Mouse (Mus musculus) liver, embryonic 11.5 days (tissue): ENCODE measurements at regions not wholly inside any gene's neighbourhood (a gene's known extent, or its start where the extent isn't known, plus 50 kb on each side); places are given as distances from the start of the nearest gene placed in this dataset.

Source experiments
- ATAC-seq: fragments of 200-750 bp; cut with Nextera tagmentation; replicated peaks from 2 replicates; pipeline ENCODE4 v1.8.0; 2017; ENCODE audit warnings: moderate number of reproducible peaks, mild to moderate bottlenecking, moderate TSS enrichment, moderate library complexity; ENCODE audit not compliant: low FRiP score
- DNase-seq: peaks from one replicate; pipeline ENCODE4 v3.0.0-alpha.2; 2017; ENCODE audit warnings: low spot score
- H3K27ac ChIP-seq: fragments of 300-500 bp; sonication (generic); 2 replicates; pipeline ENCODE4 v1.5.1; 2014; ENCODE audit warnings: mild to moderate bottlenecking, low read depth, low read length, control low read depth
- H3K27me3 ChIP-seq: fragments of 300-500 bp; sonication (generic); replicated peaks from 2 replicates; pipeline ENCODE4 v1.6.1; 2014; ENCODE audit warnings: low read length, mixed read lengths; ENCODE audit not compliant: control insufficient read depth, insufficient read depth
- H3K36me3 ChIP-seq: fragments of 300-500 bp; sonication (generic); 2 replicates; pipeline ENCODE4 v1.6.1; 2014; ENCODE audit warnings: mild to moderate bottlenecking, low read length, moderate library complexity, mixed read lengths; ENCODE audit not compliant: control insufficient read depth, insufficient read depth
- H3K4me1 ChIP-seq: fragments of 300-500 bp; sonication (generic); replicated peaks from 2 replicates; pipeline ENCODE4 v1.6.1; 2014; ENCODE audit warnings: low read length, mixed read lengths; ENCODE audit not compliant: control insufficient read depth, insufficient read depth
- H3K4me2 ChIP-seq: fragments of 300-500 bp; sonication (generic); 2 replicates; pipeline ENCODE4 v1.6.1; 2014; ENCODE audit warnings: mild to moderate bottlenecking, control low read depth, moderate library complexity
- H3K4me3 ChIP-seq: fragments of 300-500 bp; sonication (generic); 2 replicates; pipeline ENCODE4 v1.5.1; 2014; ENCODE audit warnings: low read depth, low read length, control low read depth
- H3K9ac ChIP-seq: fragments of 300-500 bp; sonication (generic); 2 replicates; pipeline ENCODE4 v1.6.1; 2014; ENCODE audit warnings: low read depth, low read length, control low read depth
- H3K9me3 ChIP-seq: fragments of 300-500 bp; sonication (generic); 2 replicates; pipeline ENCODE4 v1.6.1; 2016; ENCODE audit warnings: low read length, inconsistent platforms, mixed read lengths; ENCODE audit not compliant: control insufficient read depth
- WGBS: fragments of 180-500 bp; shearing (Covaris S2); extraction: QIAGEN DNeasy Blood & Tissue Kit; methylation state at CpG from one replicate; pipeline ENCODE4 v1.1.7; 2014; 5-methylcytosine and 5-hydroxymethylcytosine counted together

GRCm38 (mm10) chr16:50065336-50066082 is 265.2 kb downstream of the Cd47 start:
- H3K27ac ChIP-seq, result no peak overlapping the region
- H3K4me3 ChIP-seq, result no peak overlapping the region
- 80% methylated on average over 5 of the region's 5 CpGs for WGBS
- H3K4me1 ChIP-seq, result no peaks in the 10 kb centered on the region; the same call in 1 of the 2 replicates
- H3K9me3 ChIP-seq, result no peaks in the 10 kb centered on the region
- no peaks in the 10 kb centered on the region for H3K27me3 ChIP-seq
- ATAC-seq (no peak), DNase-seq (no peak)
- no peak overlapping the region for H3K9ac ChIP-seq
- no peak overlapping the region for H3K4me2 ChIP-seq
- H3K36me3 ChIP-seq, result no peaks in the 10 kb centered on the region

- H3K36me3 ChIP-seq, result no peaks in the 10 kb centered on the region
- peak overlapping the region; percentile 38 for H3K4me2 ChIP-seq
- no peaks in the 10 kb centered on the region for H3K9me3 ChIP-seq
- no peaks in the 10 kb centered on the region; the same call in none of the 2 replicates for H3K4me1 ChIP-seq
- no peak overlapping the region for H3K27ac ChIP-seq
- 44% methylated on average over 4 of the region's 4 CpGs for WGBS
- H3K4me3 ChIP-seq, result no peak overlapping the region
- no peak overlapping the region for H3K9ac ChIP-seq
- H3K27me3 ChIP-seq, result no peaks in the 10 kb centered on the region
- ATAC-seq, result peak; percentile 83
- DNase-seq, result peak; percentile 46
These were observed 268.7 kb downstream of the Cd47 start for GRCm38 (mm10) chr16:50069033-50069432.

- no peaks in the 10 kb centered on the region for H3K9me3 ChIP-seq
- ATAC-seq (peak; percentile 54; the same call in 1 of the 2 replicates), DNase-seq (no peak)
- H3K4me3 ChIP-seq, result no peak overlapping the region
- no peaks in the 10 kb centered on the region for H3K27me3 ChIP-seq
- H3K27ac ChIP-seq, result no peak overlapping the region
- H3K4me1 ChIP-seq, result no peaks in the 10 kb centered on the region; the same call in none of the 2 replicates
- no peak overlapping the region for H3K9ac ChIP-seq
- no peak overlapping the region for H3K4me2 ChIP-seq
- no peaks in the 10 kb centered on the region for H3K36me3 ChIP-seq
- WGBS, result 38% methylated on average over 4 of the region's 4 CpGs
These were observed 270.4 kb downstream of the Cd47 start for GRCm38 (mm10) chr16:50070728-50071127.

GRCm38 (mm10) chr16:50072853-50073360 is 272.6 kb downstream of the Cd47 start:
- no peaks in the 10 kb centered on the region for H3K27me3 ChIP-seq
- H3K9ac ChIP-seq, result no peak overlapping the region
- no peak overlapping the region for H3K4me3 ChIP-seq
- no peak overlapping the region for H3K27ac ChIP-seq
- WGBS, result 62% methylated on average over 14 of the region's 14 CpGs
- no peak overlapping the region for H3K4me2 ChIP-seq
- H3K4me1 ChIP-seq, result no peaks in the 10 kb centered on the region; the same call in none of the 2 replicates
- ATAC-seq (no peak), DNase-seq (no peak)
- H3K36me3 ChIP-seq, result no peaks in the 10 kb centered on the region
- no peaks in the 10 kb centered on the region for H3K9me3 ChIP-seq

- WGBS, result 67% methylated on average over 4 of the region's 4 CpGs
- H3K4me3 ChIP-seq, result no peak overlapping the region
These were observed 273.6 kb downstream of the Cd47 start for GRCm38 (mm10) chr16:50073979-50074378.

GRCm38 (mm10) chr16:50075641-50076040 is 275.3 kb downstream of the Cd47 start:
- H3K9ac ChIP-seq, result no peak overlapping the region
- H3K27ac ChIP-seq, result no peak overlapping the region
- no peaks in the 10 kb centered on the region for H3K9me3 ChIP-seq
- DNase-seq (no peak), ATAC-seq (no peak)
- WGBS, result 89% methylated on average over 4 of the region's 4 CpGs
- H3K27me3 ChIP-seq, result no peaks in the 10 kb centered on the region
- no peak overlapping the region for H3K4me3 ChIP-seq
- H3K4me2 ChIP-seq, result no peak overlapping the region
- H3K4me1 ChIP-seq, result no peaks in the 10 kb centered on the region; the same call in 1 of the 2 replicates
- no peaks in the 10 kb centered on the region for H3K36me3 ChIP-seq

More at GRCm38 (mm10) chr16:50073979-50074378, 273.6 kb downstream of the Cd47 start:
- DNase-seq (no peak), ATAC-seq (0 out of 2 replicates have a peak, but pooled peaks have one; percentile 47)
- Histone ChIP-seq H3K27me3 (no peaks in the 10 kb centered on the region), H3K4me1 (no peaks in the 10 kb centered on the region; the same call in none of the 2 replicates), H3K27ac (no peak overlapping the region), H3K9me3 (no peaks in the 10 kb centered on the region), H3K36me3 (no peaks in the 10 kb centered on the region), H3K9ac (no peak overlapping the region), H3K4me2 (no peak overlapping the region)

- WGBS, result 68% methylated on average over 1 of the region's 1 CpGs
- H3K9me3 ChIP-seq, result no peaks in the 10 kb centered on the region
These were observed 281.2 kb downstream of the Cd47 start for GRCm38 (mm10) chr16:50081511-50081910.

GRCm38 (mm10) chr16:50092318-50092717 is 292.0 kb downstream of the Cd47 start:
- Histone ChIP-seq H3K4me1 (peaks cover 9% of the 10 kb centered on the region), H3K27ac (no peak overlapping the region), H3K4me2 (no peak overlapping the region), H3K9me3 (no peaks in the 10 kb centered on the region), H3K27me3 (no peaks in the 10 kb centered on the region), H3K9ac (no peak overlapping the region), H3K4me3 (no peak overlapping the region), H3K36me3 (no peaks in the 10 kb centered on the region)
- no peak for DNase-seq
- 81% methylated on average over 1 of the region's 1 CpGs for WGBS
- no peak for ATAC-seq

More at GRCm38 (mm10) chr16:50081511-50081910, 281.2 kb downstream of the Cd47 start:
- Histone ChIP-seq H3K9ac (no peak overlapping the region), H3K4me1 (no peaks in the 10 kb centered on the region), H3K27ac (no peak overlapping the region), H3K4me3 (no peak overlapping the region), H3K27me3 (no peaks in the 10 kb centered on the region), H3K36me3 (no peaks in the 10 kb centered on the region), H3K4me2 (no peak overlapping the region)
- DNase-seq, result no peak
- no peak for ATAC-seq

GRCm38 (mm10) chr16:50092780-50093179 is 292.4 kb downstream of the Cd47 start:
- Histone ChIP-seq H3K36me3 (no peaks in the 10 kb centered on the region), H3K4me2 (no peak overlapping the region), H3K4me3 (no peak overlapping the region), H3K27me3 (no peaks in the 10 kb centered on the region), H3K4me1 (peaks cover 9% of the 10 kb centered on the region), H3K9me3 (no peaks in the 10 kb centered on the region), H3K9ac (no peak overlapping the region), H3K27ac (no peak overlapping the region)
- DNase-seq (no peak), ATAC-seq (no peak)
- WGBS, result 84% methylated on average over 3 of the region's 3 CpGs
